Mouse (Mus musculus) liver, embryonic 14.5 days (tissue): ENCODE measurements around the gene Nme1. TPM values are rescaled to one million over a fixed set of nuclear protein-coding genes. Genes with fewer than 3 reads are reported as not detected.

Experiments used
- ATAC-seq: fragments of 200-750 bp; cut with Nextera tagmentation; 2 replicates; pipeline ENCODE4 v1.8.0; 2017; ENCODE audit warnings: moderate number of reproducible peaks, mild to moderate bottlenecking, moderate library complexity; ENCODE audit not compliant: insufficient read depth
- DNase-seq, 3 experiments: peaks; one replicate each; pipeline ENCODE4 v3.0.0-alpha.2; 2012 to 2013; ENCODE audit warnings: low read depth in 3 of 3, low spot score in 3 of 3
- H3K27ac ChIP-seq: fragments of 300-500 bp; sonication (generic); 2 replicates; pipeline ENCODE4 v1.5.1; 2014; ENCODE audit warnings: moderate library complexity, mild to moderate bottlenecking, control low read depth, inconsistent platforms
- H3K27me3 ChIP-seq: fragments of 300-500 bp; sonication (generic); 2 replicates; pipeline ENCODE4 v1.6.1; 2014; ENCODE audit warnings: mild to moderate bottlenecking, low read length, moderate library complexity; ENCODE audit not compliant: control insufficient read depth, insufficient read depth
- H3K36me3 ChIP-seq: fragments of 300-500 bp; sonication (generic); replicated peaks from 2 replicates; pipeline ENCODE4 v1.6.1; 2014; ENCODE audit warnings: low read depth; ENCODE audit not compliant: control insufficient read depth, insufficient read depth
- H3K4me1 ChIP-seq, 2 experiments: fragments of 200-500 bp in 1 of 2; fragments of 300-500 bp in 1 of 2; sonication (generic) in 1 of 2; replicated peaks; 2 replicates each; pipeline ENCODE4 v1.6.1; 2012 to 2014; ENCODE audit warnings: antibody characterized with exemption in 1 of 2, inconsistent platforms in 1 of 2, low read length in 1 of 2; ENCODE audit not compliant: control insufficient read depth in 2 of 2, insufficient read depth in 2 of 2
- H3K4me2 ChIP-seq: fragments of 300-500 bp; sonication (generic); 2 replicates; pipeline ENCODE4 v1.6.1; 2014; ENCODE audit warnings: low read depth, mild to moderate bottlenecking, control low read depth, moderate library complexity
- H3K4me3 ChIP-seq, 2 experiments: fragments of 200-500 bp in 1 of 2; fragments of 300-500 bp in 1 of 2; sonication (generic) in 1 of 2; 2 replicates each; pipeline ENCODE4 v1.5.1; 2012 to 2014; ENCODE audit warnings: low read depth in 2 of 2, low read length in 2 of 2, mild to moderate bottlenecking in 2 of 2, control low read depth in 1 of 2, inconsistent platforms in 1 of 2, moderate library complexity in 1 of 2; ENCODE audit not compliant: insufficient read depth in 1 of 2
- H3K9ac ChIP-seq: fragments of 300-500 bp; sonication (generic); replicated peaks from 2 replicates; pipeline ENCODE4 v1.6.1; 2014; ENCODE audit warnings: mild to moderate bottlenecking, control low read depth, moderate library complexity
- H3K9me3 ChIP-seq: fragments of 300-500 bp; sonication (generic); 2 replicates; pipeline ENCODE4 v1.6.1; 2016; ENCODE audit warnings: low read length, mixed read lengths; ENCODE audit not compliant: control insufficient read depth
- CTCF ChIP-seq: IDR thresholded peaks from 2 replicates; pipeline ENCODE4 v1.5.1; 2016; ENCODE audit warnings: antibody characterized with exemption, low read depth, control low read depth
- EP300 ChIP-seq: IDR thresholded peaks from 2 replicates; pipeline ENCODE4 v1.6.1; 2016; ENCODE audit warnings: antibody characterized with exemption, low read depth
- WGBS: fragments of 180-500 bp; shearing (Covaris S2); extraction: QIAGEN DNeasy Blood & Tissue Kit; methylation state at CpG from one replicate; pipeline ENCODE4 v1.1.7; 2014; ENCODE audit not compliant: insufficient replicate concordance; 5-methylcytosine and 5-hydroxymethylcytosine counted together
- polyA plus RNA-seq, 2 experiments: library from polyadenylated mRNA; depleted of rRNA in 1 of 2; stranded (reverse) in 1 of 2; unstranded in 1 of 2; fragments of >200 nt; fragmentation: Nextera tagmentation in 1 of 2; extraction: Ambion mirVana in 1 of 2; gene quantifications; 2 replicates each; pipeline versions ENCODE4 v1.2.1 to v1.2.3; 2012 to 2014

The Nme1 gene
- polyA plus RNA-seq, 2 experiments = 113 to 201 TPM

GRCm38 (mm10) chr11:93988328-93989062 lies 20.2 kb upstream of the Nme1 start:
- no peak for TF ChIP-seq EP300
- no peak for TF ChIP-seq CTCF
- DNase-seq (no peak), ATAC-seq (no peak)
- H3K9ac ChIP-seq = no peak overlapping the region
- H3K36me3 ChIP-seq = no peaks in the 10 kb centered on the region
- no peak overlapping the region for H3K27ac ChIP-seq
- H3K4me1 ChIP-seq = peaks cover 7 to 18% of the 10 kb centered on the region in 2 experiments; a peak in 3 of 4 replicates
- H3K27me3 ChIP-seq = no peaks in the 10 kb centered on the region
- H3K4me3 ChIP-seq = no peak overlapping the region
- no peaks in the 10 kb centered on the region for H3K9me3 ChIP-seq
- WGBS = 46% methylated on average over 12 of the region's 12 CpGs
- H3K4me2 ChIP-seq = no peak overlapping the region

DNA sequence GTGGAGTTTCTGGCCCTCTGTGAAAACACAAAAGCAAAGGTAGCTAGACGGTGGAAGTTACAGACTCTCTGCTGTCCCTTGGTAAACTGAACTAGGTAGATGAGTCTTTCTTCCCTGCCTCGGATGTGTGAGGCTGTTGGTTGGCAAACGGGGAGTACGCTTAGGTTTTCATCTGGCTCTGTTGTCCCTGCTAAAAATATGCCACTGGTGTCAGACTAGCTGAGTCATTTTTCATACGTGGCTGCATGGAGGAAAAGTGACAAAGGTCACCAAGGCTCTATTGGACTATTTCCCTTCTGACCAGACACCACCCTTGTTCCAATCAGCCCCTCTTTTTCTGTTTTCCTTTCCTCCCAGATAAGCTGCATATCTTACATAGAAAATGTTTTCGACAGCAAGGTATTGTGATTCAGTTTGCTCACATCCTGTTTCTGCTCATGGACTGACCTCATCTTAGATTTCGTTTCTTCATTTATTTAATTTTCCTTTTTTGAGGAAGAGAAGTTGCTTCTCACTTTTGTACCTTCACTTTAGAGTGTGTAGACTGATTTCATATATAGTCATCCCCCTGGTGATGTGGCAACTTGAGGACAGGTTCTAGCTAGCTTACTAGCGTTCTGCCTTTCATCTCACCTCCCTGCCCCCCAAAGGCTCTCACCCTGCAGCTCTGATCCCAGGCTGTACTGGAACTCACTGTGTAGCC lies 19.5 kb upstream of the Nme1 start:
- DNase-seq (no peak), ATAC-seq (peak; percentile 32; the same call in 1 of the 2 replicates)
- Histone ChIP-seq H3K4me2 (no peak overlapping the region), H3K36me3 (no peaks in the 10 kb centered on the region), H3K4me3 (no peak overlapping the region), H3K4me1 (peaks cover 7 to 18% of the 10 kb centered on the region in 2 experiments; a peak in 3 of 4 replicates), H3K27ac (no peak overlapping the region), H3K9ac (no peak overlapping the region), H3K9me3 (no peaks in the 10 kb centered on the region), H3K27me3 (no peaks in the 10 kb centered on the region)
- WGBS = 23% methylated on average over 8 of the region's 8 CpGs
- no peak for TF ChIP-seq CTCF
- no peak for TF ChIP-seq EP300

DNA sequence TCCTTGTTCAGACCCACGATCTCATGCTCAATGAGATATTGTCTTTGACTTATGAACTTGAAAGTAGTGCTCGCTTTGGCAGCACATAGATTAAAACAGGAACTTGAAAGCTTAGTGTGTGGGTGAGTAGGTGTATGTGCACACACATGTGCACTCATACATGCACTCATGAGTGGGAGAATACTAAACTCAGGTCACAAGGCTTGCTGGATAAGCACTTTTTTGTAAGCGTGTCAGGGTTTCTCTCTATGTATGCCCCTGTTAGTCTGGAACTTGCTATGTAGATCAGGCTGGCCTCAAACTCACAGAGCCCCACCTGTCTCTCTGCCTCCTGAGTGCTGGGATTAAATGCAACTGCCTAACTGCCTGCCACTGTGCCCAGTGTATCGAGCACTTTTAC lies 18.7 kb upstream of the Nme1 start:
- DNase-seq = no peak
- no peaks in the 10 kb centered on the region for H3K36me3 ChIP-seq
- no peak overlapping the region for H3K4me2 ChIP-seq
- no peaks in the 10 kb centered on the region for H3K27me3 ChIP-seq
- no peaks in the 10 kb centered on the region for H3K9me3 ChIP-seq
- peaks cover 7 to 18% of the 10 kb centered on the region in 2 experiments; a peak in 3 of 4 replicates for H3K4me1 ChIP-seq
- no peak overlapping the region for H3K4me3 ChIP-seq
- no peak for ATAC-seq
- TF ChIP-seq EP300 = no peak
- no peak for TF ChIP-seq CTCF
- no peak overlapping the region for H3K27ac ChIP-seq
- H3K9ac ChIP-seq = no peak overlapping the region
- 62% methylated on average over 4 of the region's 4 CpGs for WGBS

DNA sequence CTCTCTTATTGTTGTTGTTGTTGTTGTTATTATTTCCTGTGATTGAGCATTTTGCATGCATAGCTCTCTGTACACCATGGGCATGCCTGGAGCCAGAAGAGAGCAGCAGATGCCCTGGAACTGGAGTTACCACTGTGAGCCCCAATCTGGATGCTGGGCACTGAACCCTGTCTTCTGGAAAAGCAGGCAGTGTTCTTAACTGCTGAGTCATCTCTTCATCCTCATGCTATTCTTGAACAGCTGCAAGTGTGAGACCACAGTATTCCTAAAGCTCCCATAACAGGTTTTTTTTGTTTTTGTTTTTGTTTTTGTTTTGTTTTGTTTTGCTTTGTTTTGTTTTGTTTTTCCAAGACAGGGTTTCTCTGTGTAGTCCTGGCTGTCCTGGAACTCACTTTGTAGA lies 18.0 kb upstream of the Nme1 start:
- H3K27me3 ChIP-seq = no peaks in the 10 kb centered on the region
- H3K27ac ChIP-seq = no peak overlapping the region
- no peak overlapping the region for H3K4me2 ChIP-seq
- H3K9me3 ChIP-seq = no peaks in the 10 kb centered on the region
- no peaks in the 10 kb centered on the region for H3K36me3 ChIP-seq
- H3K4me1 ChIP-seq = peaks cover 7 to 18% of the 10 kb centered on the region in 2 experiments; a peak in 3 of 4 replicates
- TF ChIP-seq CTCF (no peak), EP300 (no peak)
- no peak for DNase-seq
- no peak overlapping the region for H3K9ac ChIP-seq
- no peak overlapping the region for H3K4me3 ChIP-seq
- ATAC-seq = no peak

DNA sequence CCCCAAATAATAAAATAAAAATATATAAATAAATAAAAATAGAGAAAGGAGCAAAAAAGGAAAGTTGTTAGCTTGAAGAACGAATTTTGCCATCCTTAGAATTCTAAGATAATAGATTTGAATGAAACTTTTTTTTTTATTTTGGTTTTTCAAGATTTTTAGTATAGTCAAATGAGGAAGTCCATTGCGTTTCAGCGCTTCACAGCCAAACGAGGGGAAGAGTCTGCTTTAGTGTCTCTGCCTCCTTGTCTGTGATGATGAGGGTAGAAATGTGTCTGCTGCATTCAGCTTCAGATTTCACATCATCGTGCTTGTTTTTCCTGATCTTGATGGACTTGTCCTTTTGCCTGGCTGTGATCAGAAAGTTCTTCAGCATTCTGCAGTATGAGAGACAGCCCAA lies 16.9 kb upstream of the Nme1 start:
- no peak for DNase-seq
- Histone ChIP-seq H3K4me2 (no peak overlapping the region), H3K36me3 (no peaks in the 10 kb centered on the region), H3K4me1 (peaks cover 7 to 18% of the 10 kb centered on the region in 2 experiments; a peak in 3 of 4 replicates), H3K4me3 (no peak overlapping the region), H3K27me3 (no peaks in the 10 kb centered on the region), H3K9me3 (no peaks in the 10 kb centered on the region), H3K9ac (no peak overlapping the region), H3K27ac (no peak overlapping the region)
- ATAC-seq = no peak
- WGBS = 57% methylated on average over 5 of the region's 5 CpGs
- TF ChIP-seq CTCF (no peak), EP300 (no peak)
